15 mouse cellular contexts compared by ENCODE assay signal in genomic region chr7:19436276-19436675, GRCm38 (mm10).
"Had no signal": no experiment of that assay in that cellular context is flagged by ENCODE, and none has a peak within 500 bp of the region (broad histone marks: within the 10 kb centered on the region; RNA-seq: fewer than 3 reads in every experiment).

No protein-coding gene starts in this region.

- DNase-seq: cerebellum, adult 9-11 months; cerebellum, postnatal 10 days; cerebellum, postnatal 14 days; cerebellum, postnatal 25 days; cerebellum, postnatal 36 days; embryo, embryonic 11 days; forebrain, postnatal 0 days; gastrocnemius, adult 2 months; gastrocnemius, postnatal 10 days; gastrocnemius, postnatal 14 days; gastrocnemius, postnatal 25 days; gastrocnemius, postnatal 36 days; heart, adult 11 months; heart, adult 18-20 months; heart, adult 2 months had no signal
